In the genomic region with DNA sequence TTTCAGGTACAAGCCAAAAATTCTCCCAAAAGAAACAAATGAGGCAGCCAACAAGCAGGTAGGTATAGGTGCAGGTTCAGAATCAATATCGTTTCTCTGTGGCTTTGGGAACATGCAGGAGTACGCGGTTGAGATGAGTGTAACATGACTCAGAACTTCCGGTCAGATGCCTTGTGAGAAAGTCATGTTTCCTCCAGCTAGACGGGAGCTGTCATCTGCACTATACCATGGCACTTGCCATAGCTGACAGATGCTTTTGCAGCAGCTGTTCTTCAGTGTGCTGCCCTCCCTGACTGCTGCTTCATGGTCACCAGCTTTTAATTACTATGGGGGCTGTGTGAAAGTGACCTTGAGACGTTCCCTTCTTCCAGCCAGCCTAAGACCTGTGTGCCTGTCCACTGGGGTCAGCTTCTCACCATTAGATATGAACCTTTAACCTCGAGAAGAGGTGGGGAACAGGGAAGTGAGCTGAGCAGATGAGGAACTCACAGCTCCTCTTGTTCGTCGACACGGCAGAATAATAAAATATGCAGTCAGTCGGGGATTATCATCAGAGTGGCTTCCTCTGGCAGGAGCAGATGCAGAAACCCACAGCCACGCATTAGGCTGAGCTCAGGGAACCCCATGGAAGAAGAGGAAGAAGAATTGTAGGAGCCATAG, we compare ENCODE assay signal across 8 mouse cellular contexts. TPM values are rescaled to one million over a fixed set of nuclear protein-coding genes. Genes with fewer than 3 reads are reported as not detected.
DNase-seq lines count a peak whose midpoint lies in the region; ATAC-seq lines count a peak whose summit lies in the region.

No protein-coding gene starts in this region.

- no peaks in the 10 kb centered on the region for H3K36me3 ChIP-seq in intestine, embryonic 15.5 days
- no peaks in the 10 kb centered on the region for H3K36me3 ChIP-seq in intestine, embryonic 16.5 days (ENCODE audit: control insufficient read depth, insufficient read depth, low read length)
- no peaks in the 10 kb centered on the region for H3K36me3 ChIP-seq in heart, embryonic 11.5 days (ENCODE audit: control insufficient read depth, insufficient read depth, low read length)

- no peak overlapping the region for H3K4me3 ChIP-seq in intestine, embryonic 15.5 days (replicated peaks)
- no peak overlapping the region for H3K4me3 ChIP-seq in intestine, embryonic 16.5 days (ENCODE audit: low read length)
- no peak overlapping the region for H3K4me3 ChIP-seq in heart, embryonic 11.5 days (ENCODE audit: low read depth, low read length)

- no peaks in the 10 kb centered on the region for H3K4me1 ChIP-seq in intestine, embryonic 15.5 days (replicated peaks)
- H3K4me1 ChIP-seq in intestine, embryonic 16.5 days (ENCODE audit: control insufficient read depth, insufficient read depth, low read length): no peaks in the 10 kb centered on the region
- peaks cover 4% of the 10 kb centered on the region; the same call in 1 of the 2 replicates for H3K4me1 ChIP-seq in heart, embryonic 11.5 days (ENCODE audit: control insufficient read depth, insufficient read depth, low read length)

- H3K27me3 ChIP-seq in intestine, embryonic 15.5 days (replicated peaks): 0 out of 2 replicates have a peak, but pooled peaks cover 2% of the 10 kb centered on the region
- no peaks in the 10 kb centered on the region; the same call in 1 of the 2 replicates for H3K27me3 ChIP-seq in intestine, embryonic 16.5 days (replicated peaks; ENCODE audit: control insufficient read depth, insufficient read depth, low read length)
- H3K27me3 ChIP-seq in heart, embryonic 11.5 days (ENCODE audit: control insufficient read depth, insufficient read depth, low read length): no peaks in the 10 kb centered on the region

- DNase-seq in CD4-positive helper T cell, adult 2 months (ENCODE audit: low read depth, low spot score): peak; percentile 56
- DNase-seq in ovary, adult 18-20 months (ENCODE audit: low spot score): no peak
- no peak for DNase-seq in urinary bladder, adult 18-20 months (ENCODE audit: low spot score in 2 of 2)
- DNase-seq in c-Kit-positive CD71-positive TER-119-positive erythroid progenitor cells, embryonic 14.5 days (ENCODE audit: low spot score): no peak

- H3K4me2 ChIP-seq in intestine, embryonic 15.5 days (replicated peaks): no peak overlapping the region
- H3K4me2 ChIP-seq in intestine, embryonic 16.5 days (ENCODE audit: low read depth, low read length): no peak overlapping the region
- H3K4me2 ChIP-seq in heart, embryonic 11.5 days: peak overlapping the region; percentile 12

- no peaks in the 10 kb centered on the region for H3K9me3 ChIP-seq in intestine, embryonic 15.5 days
- no peaks in the 10 kb centered on the region for H3K9me3 ChIP-seq in intestine, embryonic 16.5 days (ENCODE audit: control insufficient read depth, low read length)
- no peaks in the 10 kb centered on the region for H3K9me3 ChIP-seq in heart, embryonic 11.5 days (replicated peaks; ENCODE audit: control insufficient read depth, low read length)

- no peak overlapping the region for H3K9ac ChIP-seq in intestine, embryonic 15.5 days
- no peak overlapping the region for H3K9ac ChIP-seq in intestine, embryonic 16.5 days (ENCODE audit: low read depth, low read length)
- no peak overlapping the region for H3K9ac ChIP-seq in heart, embryonic 11.5 days (ENCODE audit: low read depth, low read length)

- ATAC-seq in intestine, embryonic 15.5 days: peak; percentile 34
- ATAC-seq in intestine, embryonic 16.5 days: no peak; the same call in 1 of the 2 replicates
- no peak; the same call in 1 of the 2 replicates for ATAC-seq in heart, embryonic 11.5 days (replicated peaks; ENCODE audit: insufficient number of reproducible peaks, low FRiP score, low TSS enrichment)
- ATAC-seq in megakaryocyte progenitor cell, adult 5-6 weeks (replicated peaks; ENCODE audit: poor library complexity): peak; percentile 51

- 58% methylated on average over 12 of the region's 12 CpGs for WGBS in intestine, embryonic 15.5 days
- WGBS in intestine, embryonic 16.5 days: 50% methylated on average over 12 of the region's 12 CpGs
- 48% methylated on average over 12 of the region's 12 CpGs for WGBS in heart, embryonic 11.5 days (ENCODE audit: insufficient replicate concordance)

- H3K27ac ChIP-seq in intestine, embryonic 15.5 days: no peak overlapping the region
- H3K27ac ChIP-seq in intestine, embryonic 16.5 days (ENCODE audit: low read length): no peak overlapping the region
- H3K27ac ChIP-seq in heart, embryonic 11.5 days (ENCODE audit: low read depth, low read length): 0 out of 2 replicates have a peak overlapping the region, but pooled peaks have one; percentile 5

RNA-seq across cellular contexts. Expression of gene Tlr13, which starts 7.0 kb away (rescaled TPM):
- 0.65 and 0.69 TPM in 2 replicates for polyA plus RNA-seq in intestine, embryonic 15.5 days (2015; fragmentation: Nextera tagmentation; extraction: Ambion mirVana)
- 0.67 and 0.89 TPM in 2 replicates for polyA plus RNA-seq in intestine, embryonic 16.5 days (2015; fragmentation: Nextera tagmentation; extraction: Ambion mirVana)
- 0.31 and 0.34 TPM in 2 replicates for polyA plus RNA-seq in heart, embryonic 11.5 days (2014; fragmentation: Nextera tagmentation; extraction: Ambion mirVana)
- 1.3 and 1.6 TPM in 2 replicates for total RNA-seq in megakaryocyte progenitor cell, adult 5-6 weeks (2015)
- 1.00 and 1.4 TPM in 2 replicates for total RNA-seq in megakaryocyte progenitor cell, adult 5-6 weeks (2017)

RNA-seq across cellular contexts. Expression of gene Pgk1, which starts 50.9 kb away (rescaled TPM):
- polyA plus RNA-seq in intestine, embryonic 15.5 days (2015; fragmentation: Nextera tagmentation; extraction: Ambion mirVana): 506 and 511 TPM in 2 replicates
- 533 and 567 TPM in 2 replicates for polyA plus RNA-seq in intestine, embryonic 16.5 days (2015; fragmentation: Nextera tagmentation; extraction: Ambion mirVana)
- 725 and 775 TPM in 2 replicates for polyA plus RNA-seq in heart, embryonic 11.5 days (2014; fragmentation: Nextera tagmentation; extraction: Ambion mirVana)
- 406 and 427 TPM in 2 replicates for total RNA-seq in megakaryocyte progenitor cell, adult 5-6 weeks (2015)
- 339 and 366 TPM in 2 replicates for total RNA-seq in megakaryocyte progenitor cell, adult 5-6 weeks (2017)

Comparison
In these comparisons a context has a peak if more than half of its experiments do, and no peak if none do; other contexts are left out.
1. ATAC-seq: peak in intestine, embryonic 15.5 days (single experiment) and megakaryocyte progenitor cell, adult 5-6 weeks (single experiment); none in intestine, embryonic 16.5 days (single experiment) and heart, embryonic 11.5 days (single experiment).